Mouse (Mus musculus): ENCODE results near the gene Carm1. TPM values are rescaled to one million over a fixed set of nuclear protein-coding genes. Genes with fewer than 3 reads are reported as not detected.
"Not testable (repeated sequence)": the region's sequence is repeated elsewhere in the genome, so short reads cannot be mapped to it uniquely, and the experiment has no call there.

Gene Carm1
- polyA plus RNA-seq, 1 experiment from 2014 or later = 32.1 TPM

- Histone ChIP-seq H3K4me1 (ENCODE audit: insufficient read depth, low read length) (peaks cover 22% of the 10 kb centered on the region), H3K27me3 (ENCODE audit: insufficient read depth, low read length) (no peaks in the 10 kb centered on the region), H3K36me3 (ENCODE audit: insufficient read depth, low read length) (peaks cover 39% of the 10 kb centered on the region), H3K9me3 (ENCODE audit: low read length) (no peaks in the 10 kb centered on the region), H3K4me3 (ENCODE audit: low read length) (peak overlapping the region; percentile 92; the same call in 1 of the 2 replicates), H3K4me2 (replicated peaks; ENCODE audit: low read depth, low read length) (peak overlapping the region; percentile 92), H3K27ac (ENCODE audit: low read length) (no peak overlapping the region), H3K9ac (replicated peaks; ENCODE audit: low read length) (peak overlapping the region; percentile 80; the same call in 1 of the 2 replicates)
- no peak for ATAC-seq (ENCODE audit: low FRiP score, low TSS enrichment)
- WGBS = 80% methylated on average over 6 of the region's 6 CpGs
Observed at GRCm38 (mm10) chr9:21591127-21591830, 44.6 kb downstream of the Carm1 start.

GRCm38 (mm10) chr9:21591831-21592702 lies 45.4 kb downstream of the Carm1 start:
- peaks cover 33% of the 10 kb centered on the region for H3K36me3 ChIP-seq (ENCODE audit: insufficient read depth, low read length)
- peaks cover 22% of the 10 kb centered on the region for H3K4me1 ChIP-seq (ENCODE audit: insufficient read depth, low read length)
- no peaks in the 10 kb centered on the region for H3K9me3 ChIP-seq (ENCODE audit: low read length)
- H3K9ac ChIP-seq (replicated peaks; ENCODE audit: low read length) = peak overlapping the region; percentile 80
- 20% methylated on average over 17 of the region's 17 CpGs for WGBS
- H3K27ac ChIP-seq (ENCODE audit: low read length) = peak overlapping the region; percentile 58; the same call in 1 of the 2 replicates
- H3K27me3 ChIP-seq (ENCODE audit: insufficient read depth, low read length) = no peaks in the 10 kb centered on the region
- peak overlapping the region; percentile 92 for H3K4me2 ChIP-seq (replicated peaks; ENCODE audit: low read depth, low read length)
- peak; percentile 64; the same call in 1 of the 2 replicates for ATAC-seq (ENCODE audit: low FRiP score, low TSS enrichment)
- H3K4me3 ChIP-seq (ENCODE audit: low read length) = peak overlapping the region; percentile 92

DNA sequence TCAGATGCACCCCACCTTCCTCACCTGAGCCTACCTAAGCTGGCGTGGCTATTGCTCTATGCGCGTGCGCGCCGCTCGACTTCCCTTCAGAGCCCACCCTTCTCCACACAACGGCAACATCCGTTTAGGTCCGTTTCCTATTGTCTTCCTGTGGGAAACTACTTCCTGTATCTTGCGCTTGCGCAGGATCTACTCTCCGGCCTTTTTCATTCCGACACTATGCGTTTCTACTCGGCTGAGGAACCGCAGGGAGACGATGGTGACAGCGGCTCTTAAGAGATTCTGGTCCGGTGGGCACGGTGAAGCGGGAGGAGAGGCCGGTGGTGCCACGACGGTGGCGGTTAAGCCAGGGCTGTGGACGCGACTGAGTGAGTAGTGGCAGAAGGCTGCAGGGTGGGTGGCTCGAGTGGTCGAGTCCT lies 46.0 kb downstream of the Carm1 start, which contains the start of the genes Timm29 and Yipf2:
Gene Timm29 (plus strand): TSS at position 20 of the 419 bp plus-strand sequence.
Gene Yipf2 (minus strand): TSS at position 126 of the 419 bp plus-strand sequence.
- peak; percentile 93 for ATAC-seq (ENCODE audit: low FRiP score, low TSS enrichment)
- peak within 1 kb of the TSS; percentile 80 for H3K27ac ChIP-seq (ENCODE audit: low read length)
- peaks cover 26% of the 10 kb centered on the region for H3K36me3 ChIP-seq (ENCODE audit: insufficient read depth, low read length)
- WGBS = 0% methylated on average over 30 of the region's 30 CpGs
- H3K27me3 ChIP-seq (ENCODE audit: insufficient read depth, low read length) = no peaks in the 10 kb centered on the region
- peak within 1 kb of the TSS; percentile 92 for H3K4me2 ChIP-seq (replicated peaks; ENCODE audit: low read depth, low read length)
- peak within 1 kb of the TSS; percentile 92 for H3K4me3 ChIP-seq (ENCODE audit: low read length)
- peak within 1 kb of the TSS; percentile 80 for H3K9ac ChIP-seq (replicated peaks; ENCODE audit: low read length)
- peaks cover 22% of the 10 kb centered on the region for H3K4me1 ChIP-seq (ENCODE audit: insufficient read depth, low read length)
- no peaks in the 10 kb centered on the region for H3K9me3 ChIP-seq (ENCODE audit: low read length)

- Histone ChIP-seq H3K4me1 (ENCODE audit: insufficient read depth, low read length) (peaks cover 22% of the 10 kb centered on the region), H3K9ac (replicated peaks; ENCODE audit: low read length) (peak overlapping the region; percentile 80), H3K9me3 (ENCODE audit: low read length) (no peaks in the 10 kb centered on the region), H3K4me2 (replicated peaks; ENCODE audit: low read depth, low read length) (peak overlapping the region; percentile 92), H3K4me3 (ENCODE audit: low read length) (peak overlapping the region; percentile 92), H3K36me3 (ENCODE audit: insufficient read depth, low read length) (peaks cover 21% of the 10 kb centered on the region), H3K27ac (ENCODE audit: low read length) (peak overlapping the region; percentile 80), H3K27me3 (ENCODE audit: insufficient read depth, low read length) (no peaks in the 10 kb centered on the region)
- ATAC-seq (ENCODE audit: low FRiP score, low TSS enrichment) = peak; percentile 49
- 1% methylated on average over 63 of the region's 69 CpGs for WGBS
Observed at GRCm38 (mm10) chr9:21593122-21593721, 46.5 kb downstream of the Carm1 start.

- not testable (repeated sequence) for H3K9ac ChIP-seq (replicated peaks; ENCODE audit: low read length); H3K9me3 ChIP-seq (ENCODE audit: low read length); H3K27ac ChIP-seq (ENCODE audit: low read length); ATAC-seq (ENCODE audit: low FRiP score, low TSS enrichment); H3K27me3 ChIP-seq (ENCODE audit: insufficient read depth, low read length)
- H3K4me1 ChIP-seq (ENCODE audit: insufficient read depth, low read length) = peaks cover 22% of the 10 kb centered on the region
- H3K4me2 ChIP-seq (replicated peaks; ENCODE audit: low read depth, low read length) = peak overlapping the region; percentile 92
- H3K4me3 ChIP-seq (ENCODE audit: low read length) = peak overlapping the region; percentile 92; the same call in 1 of the 2 replicates
- WGBS = 88% methylated on average over 8 of the region's 8 CpGs
- peaks cover 12% of the 10 kb centered on the region; the same call in 1 of the 2 replicates for H3K36me3 ChIP-seq (ENCODE audit: insufficient read depth, low read length)
Observed at GRCm38 (mm10) chr9:21594350-21594749, 47.7 kb downstream of the Carm1 start.

DNA sequence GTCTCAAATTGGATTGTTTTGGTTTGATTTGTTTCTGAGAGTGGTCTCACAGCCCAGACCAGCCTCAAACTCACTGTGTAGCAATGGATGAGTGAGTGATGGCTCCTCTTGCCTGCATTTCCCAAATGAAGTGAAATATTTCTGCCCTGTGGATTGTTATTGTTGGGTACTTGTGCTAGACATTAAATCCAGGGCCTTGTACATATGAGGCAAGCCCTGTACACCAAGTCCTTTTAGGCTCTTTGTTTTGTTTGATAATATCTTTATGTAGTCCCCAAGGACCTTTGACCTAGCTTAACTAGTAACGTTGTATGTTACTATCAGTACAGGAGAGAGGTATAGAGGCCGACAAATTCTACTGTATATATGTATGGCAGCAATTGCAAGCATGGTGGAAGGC lies 48.1 kb downstream of the Carm1 start:
- 82% methylated on average over 2 of the region's 2 CpGs for WGBS
- ATAC-seq (ENCODE audit: low FRiP score, low TSS enrichment) = no peak
- no peak overlapping the region for H3K9ac ChIP-seq (replicated peaks; ENCODE audit: low read length)
- no peaks in the 10 kb centered on the region for H3K27me3 ChIP-seq (ENCODE audit: insufficient read depth, low read length)
- no peak overlapping the region for H3K27ac ChIP-seq (ENCODE audit: low read length)
- no peaks in the 10 kb centered on the region for H3K9me3 ChIP-seq (ENCODE audit: low read length)
- H3K4me3 ChIP-seq (ENCODE audit: low read length) = no peak overlapping the region
- peaks cover 22% of the 10 kb centered on the region for H3K4me1 ChIP-seq (ENCODE audit: insufficient read depth, low read length)
- no peak overlapping the region for H3K4me2 ChIP-seq (replicated peaks; ENCODE audit: low read depth, low read length)
- H3K36me3 ChIP-seq (ENCODE audit: insufficient read depth, low read length) = peaks cover 7% of the 10 kb centered on the region; the same call in 1 of the 2 replicates

DNA sequence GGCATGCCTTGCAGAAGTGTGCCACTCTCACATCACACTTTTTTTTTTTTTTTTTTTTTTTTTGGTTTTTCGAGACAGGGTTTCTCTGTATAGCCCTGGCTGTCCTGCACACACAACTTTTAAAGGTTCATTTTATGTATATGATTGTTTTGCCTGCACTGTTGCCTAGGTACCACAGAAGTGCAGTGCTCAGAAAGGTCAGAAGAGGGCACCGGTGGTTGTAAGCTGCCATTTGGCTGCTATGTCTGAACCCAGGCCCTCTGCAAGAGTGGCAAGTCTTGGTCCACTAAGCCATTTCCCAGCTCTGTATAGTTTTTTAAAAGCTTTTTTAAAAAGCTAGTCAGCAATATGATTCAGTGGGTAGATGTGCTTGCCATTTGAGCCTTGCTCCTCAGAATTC lies 51.5 kb downstream of the Carm1 start:
- peaks cover 11% of the 10 kb centered on the region for H3K4me1 ChIP-seq (ENCODE audit: insufficient read depth, low read length)
- H3K27ac ChIP-seq (ENCODE audit: low read length) = no peak overlapping the region
- no peak for ATAC-seq (ENCODE audit: low FRiP score, low TSS enrichment)
- no peak overlapping the region for H3K4me3 ChIP-seq (ENCODE audit: low read length)
- H3K9ac ChIP-seq (replicated peaks; ENCODE audit: low read length) = no peak overlapping the region
- H3K4me2 ChIP-seq (replicated peaks; ENCODE audit: low read depth, low read length) = no peak overlapping the region
- no peaks in the 10 kb centered on the region for H3K27me3 ChIP-seq (ENCODE audit: insufficient read depth, low read length)
- no peaks in the 10 kb centered on the region for H3K36me3 ChIP-seq (ENCODE audit: insufficient read depth, low read length)
- H3K9me3 ChIP-seq (ENCODE audit: low read length) = no peaks in the 10 kb centered on the region
- 29% methylated on average over 2 of the region's 2 CpGs for WGBS

GRCm38 (mm10) chr9:21600186-21600585 lies 53.5 kb downstream of the Carm1 start:
- Histone ChIP-seq H3K9me3 (ENCODE audit: low read length) (no peaks in the 10 kb centered on the region), H3K4me1 (ENCODE audit: insufficient read depth, low read length) (no peaks in the 10 kb centered on the region), H3K9ac (replicated peaks; ENCODE audit: low read length) (no peak overlapping the region), H3K27ac (ENCODE audit: low read length) (no peak overlapping the region), H3K4me2 (replicated peaks; ENCODE audit: low read depth, low read length) (no peak overlapping the region), H3K27me3 (ENCODE audit: insufficient read depth, low read length) (no peaks in the 10 kb centered on the region), H3K4me3 (ENCODE audit: low read length) (no peak overlapping the region), H3K36me3 (ENCODE audit: insufficient read depth, low read length) (no peaks in the 10 kb centered on the region)
- ATAC-seq (ENCODE audit: low FRiP score, low TSS enrichment) = no peak
- WGBS = 74% methylated on average over 3 of the region's 3 CpGs

GRCm38 (mm10) chr9:21601073-21601472 lies 54.4 kb downstream of the Carm1 start:
- Histone ChIP-seq H3K4me1 (ENCODE audit: insufficient read depth, low read length) (no peaks in the 10 kb centered on the region), H3K27ac (ENCODE audit: low read length) (no peak overlapping the region), H3K36me3 (ENCODE audit: insufficient read depth, low read length) (no peaks in the 10 kb centered on the region), H3K27me3 (ENCODE audit: insufficient read depth, low read length) (no peaks in the 10 kb centered on the region), H3K9me3 (ENCODE audit: low read length) (no peaks in the 10 kb centered on the region), H3K9ac (replicated peaks; ENCODE audit: low read length) (no peak overlapping the region), H3K4me3 (ENCODE audit: low read length) (no peak overlapping the region), H3K4me2 (replicated peaks; ENCODE audit: low read depth, low read length) (no peak overlapping the region)
- ATAC-seq (ENCODE audit: low FRiP score, low TSS enrichment) = no peak
- 83% methylated on average over 2 of the region's 2 CpGs for WGBS
